Mouse (Mus musculus) thymus, adult 2 months (tissue): ENCODE results near the gene Cnpy4. TPM values are rescaled to one million over a fixed set of nuclear protein-coding genes. Genes with fewer than 3 reads are reported as not detected.
A peak's percentile ranks its signal among the peaks of the same experiment; 100 is the strongest.

ENCODE experiments used
- DNase-seq: peaks from one replicate; pipeline ENCODE4 v3.0.0; 2021
- H3K27ac ChIP-seq: fragments of 200-500 bp; 2 replicates; pipeline ENCODE4 v1.5.1; 2012; ENCODE audit warnings: low read length, control low read depth; ENCODE audit not compliant: control insufficient read depth, insufficient read depth
- H3K27me3 ChIP-seq: fragments of 200-500 bp; 2 replicates; pipeline ENCODE4 v1.6.1; 2012; ENCODE audit warnings: mild to moderate bottlenecking, low read length, moderate library complexity, mixed read lengths; ENCODE audit not compliant: control insufficient read depth, insufficient read depth
- H3K36me3 ChIP-seq: fragments of 200-500 bp; 2 replicates; pipeline ENCODE4 v1.6.1; 2012; ENCODE audit warnings: mild to moderate bottlenecking, low read length, moderate library complexity; ENCODE audit not compliant: control insufficient read depth, insufficient read depth
- H3K4me1 ChIP-seq: fragments of 200-500 bp; replicated peaks from 2 replicates; pipeline ENCODE4 v1.6.1; 2012; ENCODE audit warnings: low read length; ENCODE audit not compliant: control insufficient read depth, insufficient read depth
- H3K4me3 ChIP-seq: fragments of 200-500 bp; 2 replicates; pipeline ENCODE4 v1.5.1; 2012; ENCODE audit warnings: mild to moderate bottlenecking, low read length, control low read depth, moderate library complexity; ENCODE audit not compliant: control insufficient read depth, insufficient read depth
- CTCF ChIP-seq: fragments of 200-500 bp; IDR thresholded peaks from 2 replicates; pipeline ENCODE4 v1.5.1; 2012; ENCODE audit warnings: mild to moderate bottlenecking, control low read depth, low read length, moderate library complexity, borderline replicate concordance; ENCODE audit not compliant: control insufficient read depth, poor library complexity, insufficient read depth; ENCODE audit errors: extremely low read depth
- POLR2A ChIP-seq: fragments of 200-500 bp; IDR thresholded peaks from 2 replicates; pipeline ENCODE4 v1.6.1; 2012; ENCODE audit warnings: mild to moderate bottlenecking, low read length, control low read depth, moderate library complexity; ENCODE audit not compliant: control insufficient read depth, poor library complexity, insufficient read depth; ENCODE audit errors: extremely low read depth
- WGBS: fragments of 180-500 bp; shearing (Covaris S2); methylation state at CpG from one replicate; pipeline ENCODE4 v1.1.7; 2018; 5-methylcytosine and 5-hydroxymethylcytosine counted together
- polyA plus RNA-seq: library from polyadenylated mRNA; depleted of rRNA; stranded (reverse); fragments of >200 nt; gene quantifications from 2 replicates; pipeline ENCODE4 v1.2.3, GENCODE M21; 2012

Gene Cnpy4
- polyA plus RNA-seq, 1 experiment = 9.2 TPM

DNA sequence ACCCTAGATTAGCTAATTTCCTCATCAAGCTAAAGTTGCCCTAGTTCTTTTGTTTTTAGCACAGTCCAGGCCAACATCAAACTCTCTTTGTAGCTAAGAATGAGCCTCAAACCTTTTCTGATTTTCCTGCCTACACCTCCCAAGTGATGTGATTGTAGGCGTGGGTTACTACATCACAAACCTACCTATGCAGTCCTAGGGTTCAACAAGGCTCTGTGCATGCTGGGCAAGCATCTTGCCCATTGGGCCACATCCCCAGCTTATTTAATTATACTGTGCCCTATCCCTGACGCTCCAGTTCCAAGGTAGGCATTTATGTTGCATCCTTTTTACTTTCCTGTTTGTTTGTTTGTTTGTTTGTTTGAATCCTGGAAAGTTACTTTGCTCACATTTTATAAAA lies 38.4 kb downstream of the Cnpy4 start, which contains the start of gene Nxpe5:
Gene Nxpe5, plus strand, starts transcription at position 199 of the 400 bp plus-strand sequence.
- Histone ChIP-seq H3K4me1 (no peaks in the 10 kb centered on the region), H3K27ac (no peak within 1 kb of the TSS)
- no peak for TF ChIP-seq POLR2A
- TF ChIP-seq CTCF = no peak

DNA sequence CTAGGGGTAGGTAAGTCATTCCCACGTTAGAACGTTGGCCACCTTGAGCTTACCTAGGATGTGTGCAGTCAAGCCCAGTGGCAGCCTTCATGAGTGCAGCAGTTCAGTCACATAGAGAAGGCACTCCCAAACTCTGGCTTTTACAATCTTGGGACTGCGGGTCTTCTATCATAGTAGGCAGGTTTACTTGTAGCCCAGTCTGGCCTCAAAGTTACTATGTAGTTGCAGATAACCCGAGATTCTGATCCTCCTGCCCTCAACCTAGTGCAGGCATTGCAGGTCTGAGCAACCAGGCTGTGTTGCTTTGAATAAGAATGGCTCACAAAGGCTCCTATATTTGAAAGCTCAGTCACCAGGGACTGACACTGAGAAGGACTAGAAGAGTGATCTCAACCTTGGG lies 39.2 kb downstream of the Cnpy4 start:
- no peaks in the 10 kb centered on the region for H3K4me1 ChIP-seq
- WGBS = 11% methylated on average over 4 of the region's 4 CpGs
- no peak for TF ChIP-seq POLR2A
- no peak for TF ChIP-seq CTCF
- H3K4me3 ChIP-seq = no peak overlapping the region
- H3K36me3 ChIP-seq = no peaks in the 10 kb centered on the region
- H3K27me3 ChIP-seq = no peaks in the 10 kb centered on the region
- no peak overlapping the region for H3K27ac ChIP-seq
- DNase-seq = no peak

More for the DNA sequence above, 38.4 kb downstream of the Cnpy4 start, which contains the start of gene Nxpe5:
- no peak within 1 kb of the TSS for H3K4me3 ChIP-seq
- 34% methylated on average over 2 of the region's 2 CpGs for WGBS
- H3K36me3 ChIP-seq = no peaks in the 10 kb centered on the region
- no peak for DNase-seq
- no peaks in the 10 kb centered on the region for H3K27me3 ChIP-seq

DNA sequence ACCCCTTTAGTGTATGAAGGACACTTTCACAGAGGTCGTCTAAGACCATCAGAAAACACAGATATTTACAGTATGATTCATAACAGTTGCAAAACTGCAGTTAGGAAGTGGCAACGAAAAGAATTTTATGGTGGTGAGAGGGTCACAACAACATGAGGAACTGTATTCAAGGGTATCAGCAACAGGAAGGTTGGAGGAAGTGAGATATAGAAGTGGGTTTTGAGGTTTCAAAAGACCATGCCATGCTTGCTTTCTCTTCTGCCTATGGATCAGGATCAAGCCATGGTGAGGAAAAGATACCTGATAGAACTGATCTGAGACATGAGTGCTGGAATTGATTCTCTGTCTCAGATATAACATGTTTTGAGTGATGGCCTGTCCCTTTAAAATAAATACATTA lies 40.1 kb downstream of the Cnpy4 start:
- 15% methylated on average over 2 of the region's 2 CpGs for WGBS
- H3K4me1 ChIP-seq = no peaks in the 10 kb centered on the region

DNA sequence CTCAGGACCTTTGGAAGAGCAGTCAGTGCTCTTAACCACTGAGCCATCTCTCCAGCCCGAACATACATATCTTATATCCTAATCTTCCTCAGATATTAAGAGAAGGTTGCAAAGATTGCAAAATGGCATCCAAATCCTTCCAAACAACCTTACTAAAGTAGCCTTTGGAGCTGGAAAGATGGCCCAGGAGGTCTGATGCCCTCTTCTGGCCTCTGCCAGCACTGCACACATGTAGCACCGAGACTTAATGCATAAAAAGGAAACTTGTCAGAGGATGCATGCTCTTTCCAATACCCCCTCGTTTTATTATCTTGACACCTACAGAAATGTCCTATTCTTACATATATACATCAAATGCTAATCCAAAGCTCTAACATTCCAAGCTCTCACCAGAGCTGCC lies 40.7 kb downstream of the Cnpy4 start:
- TF ChIP-seq POLR2A = no peak
- no peak for TF ChIP-seq CTCF
- no peaks in the 10 kb centered on the region for H3K36me3 ChIP-seq
- DNase-seq = peak; percentile 61
- no peaks in the 10 kb centered on the region for H3K4me1 ChIP-seq
- no peaks in the 10 kb centered on the region for H3K27me3 ChIP-seq
- no peak overlapping the region for H3K4me3 ChIP-seq
- H3K27ac ChIP-seq = no peak overlapping the region
- 38% methylated on average over 3 of the region's 3 CpGs for WGBS

More for the DNA sequence above, 40.1 kb downstream of the Cnpy4 start:
- TF ChIP-seq CTCF = no peak
- TF ChIP-seq POLR2A = no peak
- Histone ChIP-seq H3K36me3 (no peaks in the 10 kb centered on the region), H3K27me3 (no peaks in the 10 kb centered on the region), H3K4me3 (no peak overlapping the region), H3K27ac (no peak overlapping the region)
- DNase-seq = no peak

DNA sequence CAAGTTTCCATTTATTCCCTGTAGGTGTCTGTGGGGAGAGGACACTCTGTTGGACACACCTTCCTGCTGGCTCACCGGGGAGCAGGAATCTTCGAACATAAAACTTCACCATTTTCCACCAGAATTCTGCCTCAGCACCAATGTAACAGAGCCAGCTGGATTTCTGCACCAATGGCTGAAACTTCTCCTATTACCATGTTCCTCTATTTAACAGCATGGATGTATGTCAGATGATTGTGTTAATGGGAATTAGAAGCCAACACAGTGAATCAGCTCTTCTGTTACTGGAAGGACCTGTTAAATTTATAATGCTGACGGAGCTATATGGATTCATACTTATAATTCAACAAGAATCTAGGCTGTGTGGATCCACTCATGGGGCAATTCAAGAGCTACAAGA lies 42.2 kb downstream of the Cnpy4 start:
- H3K4me3 ChIP-seq = no peak overlapping the region
- H3K27ac ChIP-seq = no peak overlapping the region
- no peaks in the 10 kb centered on the region for H3K27me3 ChIP-seq
- DNase-seq = no peak
- no peaks in the 10 kb centered on the region for H3K36me3 ChIP-seq
- 95% methylated on average over 3 of the region's 3 CpGs for WGBS
- no peaks in the 10 kb centered on the region for H3K4me1 ChIP-seq
- TF ChIP-seq POLR2A (no peak), CTCF (no peak)

DNA sequence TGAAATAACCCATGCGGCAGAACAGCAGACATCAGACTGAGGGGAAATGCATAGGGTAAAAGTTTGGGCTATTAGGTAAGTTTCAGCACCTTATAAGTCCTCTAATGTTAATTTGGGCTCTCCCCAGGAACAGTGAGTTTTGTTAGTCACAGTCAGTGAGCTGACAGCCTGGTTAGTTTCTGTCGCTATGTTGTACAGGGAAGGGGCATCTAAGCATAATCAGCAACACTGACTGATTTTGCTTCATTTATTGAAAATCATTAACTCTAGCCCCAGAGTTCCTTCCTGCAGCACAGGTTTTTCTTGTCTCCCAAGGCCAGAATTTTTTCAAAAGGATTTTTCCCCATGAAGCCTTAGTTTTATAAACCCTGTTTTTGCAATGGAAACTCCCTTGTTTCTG lies 46.5 kb downstream of the Cnpy4 start:
- DNase-seq = no peak
- H3K27me3 ChIP-seq = no peaks in the 10 kb centered on the region
- no peaks in the 10 kb centered on the region for H3K36me3 ChIP-seq
- H3K4me1 ChIP-seq = no peaks in the 10 kb centered on the region
- 94% methylated on average over 2 of the region's 2 CpGs for WGBS
- H3K4me3 ChIP-seq = no peak overlapping the region
- TF ChIP-seq POLR2A = no peak
- TF ChIP-seq CTCF = no peak
- H3K27ac ChIP-seq = no peak overlapping the region

DNA sequence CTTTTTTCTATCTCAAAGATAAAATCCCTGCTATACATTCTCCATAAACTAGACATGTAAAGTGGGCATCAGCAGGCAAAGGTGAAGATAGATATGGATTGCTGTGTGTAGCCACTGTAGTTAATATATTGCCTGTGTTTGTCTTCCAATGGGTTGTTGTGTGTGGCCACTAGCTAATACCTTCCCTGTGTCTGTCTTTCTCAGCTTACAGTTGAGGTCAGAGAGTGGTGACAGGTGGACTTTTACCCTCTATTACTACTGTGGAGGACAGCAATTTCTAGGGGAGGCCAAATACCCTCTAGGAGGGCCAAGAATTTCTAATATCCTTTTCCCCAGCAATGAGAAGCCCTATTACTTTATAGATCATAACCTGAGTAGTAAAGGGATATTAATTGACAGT lies 46.9 kb downstream of the Cnpy4 start:
- no peaks in the 10 kb centered on the region for H3K4me1 ChIP-seq
- no peak for DNase-seq
- TF ChIP-seq CTCF (no peak), POLR2A (no peak)
- H3K27ac ChIP-seq = no peak overlapping the region
- no peaks in the 10 kb centered on the region for H3K36me3 ChIP-seq
- H3K27me3 ChIP-seq = no peaks in the 10 kb centered on the region
- no peak overlapping the region for H3K4me3 ChIP-seq
